Comparison of ENCODE assay signal across 21 mouse cellular contexts in the genomic region with DNA sequence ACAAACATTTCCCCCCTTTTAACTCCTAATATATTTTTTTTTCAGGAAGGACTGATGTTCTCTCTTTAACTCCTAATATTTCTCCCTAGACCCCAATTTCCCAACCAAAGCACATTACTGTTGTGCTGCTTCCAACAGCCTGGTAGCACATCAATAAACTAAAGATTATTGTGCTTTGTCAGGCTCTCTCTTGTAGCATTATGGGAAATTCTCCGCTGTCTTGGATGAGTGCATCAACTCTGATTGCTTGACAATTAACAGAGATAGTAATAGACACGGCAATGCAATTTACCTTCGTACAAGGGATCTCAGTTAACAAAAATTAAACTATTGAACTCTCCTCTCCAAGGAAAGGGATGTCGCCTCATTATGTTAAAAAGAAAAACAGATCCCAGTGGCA.
"Had no signal": no experiment of that assay in that cellular context is flagged by ENCODE, and none has a peak within 500 bp of the region (broad histone marks: within the 10 kb centered on the region; RNA-seq: fewer than 3 reads in every experiment).

No protein-coding gene starts in this region.

- H3K4me2 ChIP-seq: heart, embryonic 11.5 days; heart, embryonic 13.5 days; heart, embryonic 15.5 days; hindbrain, embryonic 13.5 days; limb, embryonic 13.5 days; limb, embryonic 15.5 days had no signal

- DNase-seq: forebrain, postnatal 0 days; gastrocnemius, postnatal 14 days; gastrocnemius, postnatal 36 days; heart, adult 11 months; heart, adult 2 months; heart, postnatal 14 days; heart, postnatal 36 days; kidney, adult 11 months; kidney, adult 8-10 months; kidney, postnatal 14 days; kidney, postnatal 36 days; left cerebral cortex, postnatal 4 days had no signal

- H3K36me3 ChIP-seq: heart, embryonic 13.5 days; heart, embryonic 15.5 days; hindbrain, embryonic 13.5 days; limb, embryonic 13.5 days; limb, embryonic 15.5 days had no signal

- H3K27ac ChIP-seq: heart, adult 2 months; heart, embryonic 13.5 days; heart, embryonic 15.5 days; kidney, postnatal 0 days; limb, embryonic 13.5 days; limb, embryonic 15.5 days had no signal

- H3K4me1 ChIP-seq: heart, embryonic 15.5 days; limb, embryonic 13.5 days; limb, embryonic 15.5 days had no signal

- ATAC-seq: forebrain, postnatal 0 days; hindbrain, embryonic 16.5 days; intestine, embryonic 16.5 days had no signal

- H3K27me3 ChIP-seq: heart, embryonic 13.5 days; heart, embryonic 15.5 days; hindbrain, embryonic 13.5 days; limb, embryonic 13.5 days; limb, embryonic 15.5 days had no signal

- H3K4me3 ChIP-seq: heart, adult 2 months; heart, embryonic 13.5 days; heart, embryonic 15.5 days; hindbrain, embryonic 13.5 days; limb, embryonic 13.5 days; limb, embryonic 15.5 days had no signal

- H3K9me3 ChIP-seq: heart, embryonic 13.5 days; heart, embryonic 15.5 days; hindbrain, embryonic 13.5 days; limb, embryonic 13.5 days; limb, embryonic 15.5 days had no signal

- H3K9ac ChIP-seq: forebrain, postnatal 0 days; heart, embryonic 13.5 days; heart, embryonic 15.5 days; hindbrain, embryonic 13.5 days; limb, embryonic 13.5 days; limb, embryonic 15.5 days had no signal
